Mouse (Mus musculus) neural tube, embryonic 14.5 days (tissue): ENCODE data around the gene Gm10226. TPM values are rescaled to one million over a fixed set of nuclear protein-coding genes. Genes with fewer than 3 reads are reported as not detected.
"Not testable (repeated sequence)": the region's sequence is repeated elsewhere in the genome, so short reads cannot be mapped to it uniquely, and the experiment has no call there.

Experiments
- ATAC-seq: fragments of 200-750 bp; cut with Nextera tagmentation; 2 replicates; pipeline ENCODE4 v1.8.0; 2017; ENCODE audit warnings: low read depth, mild to moderate bottlenecking, moderate TSS enrichment, moderate library complexity
- H3K27ac ChIP-seq: fragments of 300-500 bp; sonication (generic); 2 replicates; pipeline ENCODE4 v1.5.1; 2014; ENCODE audit warnings: low read depth, mild to moderate bottlenecking, control low read depth, low read length, moderate library complexity, mixed read lengths
- H3K27me3 ChIP-seq: fragments of 300-500 bp; sonication (generic); 2 replicates; pipeline ENCODE4 v1.6.1; 2014; ENCODE audit warnings: low read length; ENCODE audit not compliant: control insufficient read depth, insufficient read depth
- H3K36me3 ChIP-seq: fragments of 300-500 bp; sonication (generic); 2 replicates; pipeline ENCODE4 v1.6.1; 2014; ENCODE audit warnings: low read length, mixed read lengths; ENCODE audit not compliant: control insufficient read depth, insufficient read depth
- H3K4me1 ChIP-seq: fragments of 300-500 bp; sonication (generic); 2 replicates; pipeline ENCODE4 v1.6.1; 2014; ENCODE audit warnings: low read length; ENCODE audit not compliant: control insufficient read depth, insufficient read depth
- H3K4me2 ChIP-seq: fragments of 300-500 bp; sonication (generic); 2 replicates; pipeline ENCODE4 v1.6.1; 2014; ENCODE audit warnings: mild to moderate bottlenecking, low read depth, low read length, control low read depth
- H3K4me3 ChIP-seq: fragments of 300-500 bp; sonication (generic); 2 replicates; pipeline ENCODE4 v1.5.1; 2014; ENCODE audit warnings: low read depth, low read length, control low read depth, mixed read lengths
- H3K9ac ChIP-seq: fragments of 300-500 bp; sonication (generic); replicated peaks from 2 replicates; pipeline ENCODE4 v1.6.1; 2014; ENCODE audit warnings: low read depth, mild to moderate bottlenecking, control low read depth, low read length, mixed read lengths
- H3K9me3 ChIP-seq: fragments of 300-500 bp; sonication (generic); 2 replicates; pipeline ENCODE4 v1.6.1; 2016; ENCODE audit warnings: low read length; ENCODE audit not compliant: control insufficient read depth
- WGBS: fragments of 180-500 bp; shearing (Covaris S2); extraction: QIAGEN DNeasy Blood & Tissue Kit; methylation state at CpG from one replicate; pipeline ENCODE4 v1.1.7; 2014; 5-methylcytosine and 5-hydroxymethylcytosine counted together
- polyA plus RNA-seq: library from polyadenylated mRNA; unstranded; fragments of >200 nt; fragmentation: Nextera tagmentation; extraction: Ambion mirVana; gene quantifications from 2 replicates; pipeline ENCODE4 v1.2.1, GENCODE M21; 2014

Gene Gm10226
- 24.6 and 26.9 TPM in 2 replicates for polyA plus RNA-seq

- 94% methylated on average over 3 of the region's 3 CpGs for WGBS
- peaks cover 19% of the 10 kb centered on the region; the same call in 1 of the 2 replicates for H3K36me3 ChIP-seq
- H3K4me2 ChIP-seq: no peak within 1 kb of the TSS
- no peaks in the 10 kb centered on the region for H3K27me3 ChIP-seq
- no peak for ATAC-seq
- no peaks in the 10 kb centered on the region for H3K4me1 ChIP-seq
- no peak within 1 kb of the TSS for H3K4me3 ChIP-seq
- no peaks in the 10 kb centered on the region for H3K9me3 ChIP-seq
- no peak within 1 kb of the TSS for H3K27ac ChIP-seq
- H3K9ac ChIP-seq: no peak within 1 kb of the TSS
Observed at GRCm38 (mm10) chr17:21691560-21691959, at the start of gene Gm10226. Gene Gm10226 (plus strand): TSS chr17:21691860.

GRCm38 (mm10) chr17:21648791-21649190 is 42.9 kb upstream of the Gm10226 start:
- no peak overlapping the region for H3K27ac ChIP-seq
- ATAC-seq: no peak

GRCm38 (mm10) chr17:21649936-21650335 is 41.7 kb upstream of the Gm10226 start:
- Histone ChIP-seq H3K9ac (no peak overlapping the region), H3K27me3 (no peaks in the 10 kb centered on the region), H3K4me2 (peak overlapping the region; percentile 50), H3K9me3 (no peaks in the 10 kb centered on the region), H3K4me3 (peak overlapping the region; percentile 36), H3K27ac (peak overlapping the region; percentile 70), H3K4me1 (no peaks in the 10 kb centered on the region), H3K36me3 (no peaks in the 10 kb centered on the region)
- WGBS: 30% methylated on average over 2 of the region's 2 CpGs
- peak; percentile 59 for ATAC-seq

More at GRCm38 (mm10) chr17:21648791-21649190, 42.9 kb upstream of the Gm10226 start:
- no peak overlapping the region for H3K4me3 ChIP-seq
- H3K9ac ChIP-seq: no peak overlapping the region
- no peak overlapping the region for H3K4me2 ChIP-seq
- no peaks in the 10 kb centered on the region for H3K36me3 ChIP-seq
- WGBS: 55% methylated on average over 3 of the region's 3 CpGs
- H3K27me3 ChIP-seq: no peaks in the 10 kb centered on the region
- H3K4me1 ChIP-seq: no peaks in the 10 kb centered on the region
- H3K9me3 ChIP-seq: no peaks in the 10 kb centered on the region

- H3K27ac ChIP-seq: peak within 1 kb of the TSS; percentile 70
Observed at GRCm38 (mm10) chr17:21650364-21650907, 41.2 kb upstream of the Gm10226 start, which contains the start of gene Zfp983. Gene Zfp983 (plus strand): TSS chr17:21650624.

GRCm38 (mm10) chr17:21678826-21679225 is 12.8 kb upstream of the Gm10226 start:
- ATAC-seq, H3K9me3 ChIP-seq, H3K4me3 ChIP-seq, H3K9ac ChIP-seq, H3K4me2 ChIP-seq, H3K27me3 ChIP-seq, H3K4me1 ChIP-seq, H3K36me3 ChIP-seq, H3K27ac ChIP-seq: not testable (repeated sequence)
- 37% methylated on average over 1 of the region's 1 CpGs for WGBS

More at GRCm38 (mm10) chr17:21650364-21650907, 41.2 kb upstream of the Gm10226 start, which contains the start of gene Zfp983:
- not testable (repeated sequence) for H3K36me3 ChIP-seq, H3K4me1 ChIP-seq, H3K27me3 ChIP-seq, H3K9me3 ChIP-seq
- peak; percentile 99 for ATAC-seq
- H3K9ac ChIP-seq: 0 out of 2 replicates have a peak within 1 kb of the TSS, but pooled peaks have one; percentile 34
- WGBS: under 1% methylated on average over 17 of the region's 17 CpGs
- H3K4me3 ChIP-seq: peak within 1 kb of the TSS; percentile 36
- peak within 1 kb of the TSS; percentile 50 for H3K4me2 ChIP-seq

GRCm38 (mm10) chr17:21679273-21680018 is 12.2 kb upstream of the Gm10226 start:
- no peaks in the 10 kb centered on the region for H3K9me3 ChIP-seq
- peak overlapping the region; percentile 51 for H3K4me2 ChIP-seq
- ATAC-seq: peak; percentile 99
- H3K4me3 ChIP-seq: peak overlapping the region; percentile 41
- peak overlapping the region; percentile 32; the same call in 1 of the 2 replicates for H3K9ac ChIP-seq
- 6% methylated on average over 9 of the region's 9 CpGs for WGBS
- H3K36me3 ChIP-seq: no peaks in the 10 kb centered on the region
- no peaks in the 10 kb centered on the region for H3K4me1 ChIP-seq
- H3K27me3 ChIP-seq: no peaks in the 10 kb centered on the region
- H3K27ac ChIP-seq: peak overlapping the region; percentile 73; the same call in 1 of the 2 replicates

GRCm38 (mm10) chr17:21680019-21680376 is 11.7 kb upstream of the Gm10226 start:
- Histone ChIP-seq H3K4me3 (peak overlapping the region; percentile 41), H3K27ac (peak overlapping the region; percentile 73; the same call in 1 of the 2 replicates), H3K9ac (peak overlapping the region; percentile 32; the same call in 1 of the 2 replicates), H3K4me2 (peak overlapping the region; percentile 51; the same call in 1 of the 2 replicates)
- H3K36me3 ChIP-seq, H3K27me3 ChIP-seq, H3K9me3 ChIP-seq, H3K4me1 ChIP-seq: not testable (repeated sequence)
- 0% methylated on average over 10 of the region's 10 CpGs for WGBS
- ATAC-seq: peak; percentile 90

GRCm38 (mm10) chr17:21693342-21693741 is 1.7 kb downstream of the Gm10226 start:
- no peak for ATAC-seq
- no peaks in the 10 kb centered on the region for H3K4me1 ChIP-seq
- H3K4me3 ChIP-seq: no peak overlapping the region
- no peak overlapping the region for H3K4me2 ChIP-seq
- H3K27ac ChIP-seq: no peak overlapping the region
- no peaks in the 10 kb centered on the region for H3K9me3 ChIP-seq
- peaks cover 19% of the 10 kb centered on the region; the same call in 1 of the 2 replicates for H3K36me3 ChIP-seq
- WGBS: 78% methylated on average over 3 of the region's 3 CpGs
- no peak overlapping the region for H3K9ac ChIP-seq
- no peaks in the 10 kb centered on the region for H3K27me3 ChIP-seq

- Histone ChIP-seq H3K27ac (no peak overlapping the region), H3K4me3 (no peak overlapping the region), H3K9ac (no peak overlapping the region), H3K9me3 (no peaks in the 10 kb centered on the region), H3K27me3 (no peaks in the 10 kb centered on the region), H3K36me3 (peaks cover 7% of the 10 kb centered on the region; the same call in 1 of the 2 replicates), H3K4me2 (no peak overlapping the region), H3K4me1 (no peaks in the 10 kb centered on the region)
- ATAC-seq: no peak
Observed at GRCm38 (mm10) chr17:21696073-21696472, 4.4 kb downstream of the Gm10226 start.
